Mouse (Mus musculus) gastrocnemius, adult 2 months (tissue): ENCODE measurements around the gene Chd8. TPM values are rescaled to one million over a fixed set of nuclear protein-coding genes. Genes with fewer than 3 reads are reported as not detected.

ENCODE experiments used
- DNase-seq: peaks from one replicate; pipeline ENCODE4 v3.0.0; 2022
- H3K27ac ChIP-seq: fragments of 200-600 bp; 2 replicates; pipeline ENCODE4 v1.8.1; 2022; ENCODE audit warnings: mild to moderate bottlenecking
- H3K4me3 ChIP-seq: fragments of 200-600 bp; 2 replicates; pipeline ENCODE4 v1.8.1; 2022; ENCODE audit warnings: mild to moderate bottlenecking, moderate library complexity
- CTCF ChIP-seq: fragments of 200-600 bp; IDR thresholded peaks from 2 replicates; pipeline ENCODE4 v1.8.1; 2022; ENCODE audit warnings: antibody characterized with exemption, mild to moderate bottlenecking, moderate library complexity
- intact Hi-C: fragments of 180-260 bp; cut with DNase I; formaldehyde crosslinking; loops from one replicate; pipeline ENCODE4 v1.15.1; 2025
- total RNA-seq, 2 experiments: library from RNA; stranded (reverse); gene quantifications; 2 replicates each; pipeline ENCODE4 v1.2.3; 2021

Gene Chd8
- total RNA-seq, 2 experiments from 2014 or later = 33.4 to 34.9 TPM

- Histone ChIP-seq H3K4me3 (peak overlapping the region; percentile 92), H3K27ac (peak overlapping the region; percentile 99)
- DNase-seq = no peak
- intact Hi-C loops = loop anchor here (5.0 kb wide), 2 partner anchors 36 to 89 kb away; no protein-coding TSS in a partner anchor
- TF ChIP-seq CTCF = no peak
Observed at GRCm38 (mm10) chr14:52196230-52197155, 61.1 kb downstream of the Chd8 start.

GRCm38 (mm10) chr14:52195691-52196090 is 61.9 kb downstream of the Chd8 start:
- peak; percentile 30 for DNase-seq
- Histone ChIP-seq H3K27ac (no peak overlapping the region; the same call in 1 of the 2 replicates), H3K4me3 (peak overlapping the region; percentile 92)
- intact Hi-C loops = loop anchor here (5.0 kb wide), 2 partner anchors 37 to 88 kb away; no protein-coding TSS in a partner anchor
- peak; percentile 65 for TF ChIP-seq CTCF

- peak; percentile 59 for TF ChIP-seq CTCF
- peak; percentile 51 for DNase-seq
- intact Hi-C loops = no loop called here
- no peak overlapping the region for H3K4me3 ChIP-seq
- no peak overlapping the region for H3K27ac ChIP-seq
Observed at GRCm38 (mm10) chr14:52190740-52191359, 66.7 kb downstream of the Chd8 start.

- intact Hi-C loops = no loop called here
- peak; percentile 34 for TF ChIP-seq CTCF
Observed at GRCm38 (mm10) chr14:52189519-52189918, 68.1 kb downstream of the Chd8 start.

GRCm38 (mm10) chr14:52188788-52189187 is 68.8 kb downstream of the Chd8 start:
- no peak overlapping the region for H3K27ac ChIP-seq
- H3K4me3 ChIP-seq = no peak overlapping the region
- DNase-seq = no peak
- no peak for TF ChIP-seq CTCF
- intact Hi-C loops = no loop called here

More at GRCm38 (mm10) chr14:52189519-52189918, 68.1 kb downstream of the Chd8 start:
- no peak overlapping the region for H3K27ac ChIP-seq
- H3K4me3 ChIP-seq = no peak overlapping the region
- DNase-seq = no peak

GRCm38 (mm10) chr14:52166571-52166970 is 91.0 kb downstream of the Chd8 start:
- no peak for TF ChIP-seq CTCF

GRCm38 (mm10) chr14:52160911-52161310 is 96.7 kb downstream of the Chd8 start:
- TF ChIP-seq CTCF = no peak
- intact Hi-C loops = loop anchor here (5.0 kb wide), 1 partner anchor 51 kb away; no protein-coding TSS in a partner anchor
- DNase-seq = no peak
- no peak overlapping the region for H3K27ac ChIP-seq
- H3K4me3 ChIP-seq = no peak overlapping the region

More at GRCm38 (mm10) chr14:52166571-52166970, 91.0 kb downstream of the Chd8 start:
- intact Hi-C loops = no loop called here
- Histone ChIP-seq H3K4me3 (no peak overlapping the region), H3K27ac (no peak overlapping the region)
- DNase-seq = no peak

- Histone ChIP-seq H3K4me3 (no peak overlapping the region), H3K27ac (no peak overlapping the region)
- intact Hi-C loops = no loop called here
- TF ChIP-seq CTCF = no peak
- no peak for DNase-seq
Observed at GRCm38 (mm10) chr14:52155008-52155407, 102.6 kb downstream of the Chd8 start.

- H3K27ac ChIP-seq = no peak overlapping the region
- intact Hi-C loops = no loop called here
- H3K4me3 ChIP-seq = no peak overlapping the region
- DNase-seq = no peak
- no peak for TF ChIP-seq CTCF
Observed at GRCm38 (mm10) chr14:52152613-52153012, 105.0 kb downstream of the Chd8 start.

GRCm38 (mm10) chr14:52152179-52152578 is 105.4 kb downstream of the Chd8 start:
- Histone ChIP-seq H3K27ac (no peak overlapping the region), H3K4me3 (no peak overlapping the region)
- no peak for TF ChIP-seq CTCF
- DNase-seq = no peak
- intact Hi-C loops = no loop called here

GRCm38 (mm10) chr14:52149888-52150287 is 107.7 kb downstream of the Chd8 start:
- no peak overlapping the region for H3K27ac ChIP-seq
- no peak for TF ChIP-seq CTCF
- DNase-seq = no peak
- no peak overlapping the region for H3K4me3 ChIP-seq
- intact Hi-C loops = no loop called here

Other genes with a start within 250 kb of the Chd8 start
- gene Tmem253, start 242.1 kb downstream of the Chd8 start, total RNA-seq = 1 to 10 TPM in 1 of 2 experiments, under 1 TPM in 1; 0.46 to 2.6 TPM
- 10 to 100 TPM; 13.5 to 13.8 TPM for gene Zfp219, start 237.0 kb downstream of the Chd8 start, total RNA-seq
- not detected for gene Olfr221, start 215.3 kb downstream of the Chd8 start, total RNA-seq
- 100 to 1,000 TPM in 1 of 2 experiments, 10 to 100 TPM in 1; 81.7 to 100 TPM for gene Hnrnpc, start 153.8 kb downstream of the Chd8 start, total RNA-seq
- not detected for gene Rpgrip1, start 147.1 kb downstream of the Chd8 start, total RNA-seq
- gene Supt16, start 60.4 kb downstream of the Chd8 start, total RNA-seq = 10 to 100 TPM; 12.3 to 15.5 TPM
- 10 to 100 TPM; 48.0 to 56.2 TPM for gene Tox4, start 21.4 kb upstream of the Chd8 start, total RNA-seq
- gene Rab2b, start 21.8 kb upstream of the Chd8 start, total RNA-seq = 1 to 10 TPM; 1.9 to 3.5 TPM
- 10 to 100 TPM; 17.2 to 19.5 TPM for gene Mettl3, start 47.3 kb upstream of the Chd8 start, total RNA-seq
- gene Sall2, start 71.0 kb upstream of the Chd8 start, total RNA-seq = under 1 TPM; 0.61 to 0.78 TPM
- not detected for gene Olfr1513, start 98.6 kb upstream of the Chd8 start, total RNA-seq
- gene Olfr1512, start 121.4 kb upstream of the Chd8 start, total RNA-seq = not detected
- not detected for gene Olfr1511, start 139.6 kb upstream of the Chd8 start, total RNA-seq
- gene Olfr1510, start 156.6 kb upstream of the Chd8 start, total RNA-seq = not detected
- gene Olfr1509, start 185.2 kb upstream of the Chd8 start, total RNA-seq = not detected
- not detected for gene Olfr1508, start 209.7 kb upstream of the Chd8 start, total RNA-seq
- not detected for gene Olfr1507, start 238.0 kb upstream of the Chd8 start, total RNA-seq